Mouse (Mus musculus): ENCODE results near the gene Antxr2. TPM values are rescaled to one million over a fixed set of nuclear protein-coding genes. Genes with fewer than 3 reads are reported as not detected.

Antxr2 gene
- polyA plus RNA-seq, 1 experiment: 2.4 TPM

GRCm38 (mm10) chr5:97885427-97885826, 145.4 kb downstream of the Antxr2 start:
- Histone ChIP-seq H3K4me3 (ENCODE audit: insufficient read depth, low read depth, low read length) (no peak overlapping the region), H3K4me1 (ENCODE audit: control insufficient read depth, insufficient read depth, low read length) (no peaks in the 10 kb centered on the region), H3K27ac (ENCODE audit: insufficient read depth, low read depth, low read length) (no peak overlapping the region), H3K36me3 (ENCODE audit: control insufficient read depth, insufficient read depth, low read length) (no peaks in the 10 kb centered on the region), H3K27me3 (replicated peaks; ENCODE audit: control insufficient read depth, insufficient read depth, low read length) (no peaks in the 10 kb centered on the region)
- 86% methylated on average over 6 of the region's 6 CpGs for WGBS
- no peak for TF ChIP-seq POLR2A (IDR thresholded peaks at IDR 0.05; ENCODE audit: low read depth, low read length)
- no peak for TF ChIP-seq CTCF (conservative IDR thresholded peaks at IDR 0.05; ENCODE audit: insufficient read depth, insufficient read length, low read depth, low read length)
- no peak for DNase-seq

GRCm38 (mm10) chr5:97884110-97884509, 146.7 kb downstream of the Antxr2 start:
- 83% methylated on average over 3 of the region's 3 CpGs for WGBS
- no peak overlapping the region for H3K27ac ChIP-seq (ENCODE audit: insufficient read depth, low read depth, low read length)
- no peaks in the 10 kb centered on the region for H3K27me3 ChIP-seq (replicated peaks; ENCODE audit: control insufficient read depth, insufficient read depth, low read length)
- H3K36me3 ChIP-seq (ENCODE audit: control insufficient read depth, insufficient read depth, low read length): no peaks in the 10 kb centered on the region
- TF ChIP-seq POLR2A (IDR thresholded peaks at IDR 0.05; ENCODE audit: low read depth, low read length): no peak
- no peak for TF ChIP-seq CTCF (conservative IDR thresholded peaks at IDR 0.05; ENCODE audit: insufficient read depth, insufficient read length, low read depth, low read length)
- H3K4me3 ChIP-seq (ENCODE audit: insufficient read depth, low read depth, low read length): no peak overlapping the region
- no peak for DNase-seq
- no peaks in the 10 kb centered on the region for H3K4me1 ChIP-seq (ENCODE audit: control insufficient read depth, insufficient read depth, low read length)

GRCm38 (mm10) chr5:97881421-97881820, 149.4 kb downstream of the Antxr2 start:
- no peak for DNase-seq
- Histone ChIP-seq H3K36me3 (ENCODE audit: control insufficient read depth, insufficient read depth, low read length) (no peaks in the 10 kb centered on the region), H3K27ac (ENCODE audit: insufficient read depth, low read depth, low read length) (no peak overlapping the region), H3K27me3 (replicated peaks; ENCODE audit: control insufficient read depth, insufficient read depth, low read length) (no peaks in the 10 kb centered on the region), H3K4me3 (ENCODE audit: insufficient read depth, low read depth, low read length) (no peak overlapping the region), H3K4me1 (ENCODE audit: control insufficient read depth, insufficient read depth, low read length) (no peaks in the 10 kb centered on the region)
- 79% methylated on average over 2 of the region's 2 CpGs for WGBS
- TF ChIP-seq POLR2A (IDR thresholded peaks at IDR 0.05; ENCODE audit: low read depth, low read length): no peak
- no peak for TF ChIP-seq CTCF (conservative IDR thresholded peaks at IDR 0.05; ENCODE audit: insufficient read depth, insufficient read length, low read depth, low read length)

- no peak for DNase-seq
- H3K4me3 ChIP-seq (ENCODE audit: insufficient read depth, low read depth, low read length): no peak overlapping the region
- H3K27ac ChIP-seq (ENCODE audit: insufficient read depth, low read depth, low read length): no peak overlapping the region
- WGBS: 88% methylated on average over 8 of the region's 8 CpGs
- TF ChIP-seq POLR2A (IDR thresholded peaks at IDR 0.05; ENCODE audit: low read depth, low read length): no peak
- no peak for TF ChIP-seq CTCF (conservative IDR thresholded peaks at IDR 0.05; ENCODE audit: insufficient read depth, insufficient read length, low read depth, low read length)
- no peaks in the 10 kb centered on the region for H3K36me3 ChIP-seq (ENCODE audit: control insufficient read depth, insufficient read depth, low read length)
- H3K27me3 ChIP-seq (replicated peaks; ENCODE audit: control insufficient read depth, insufficient read depth, low read length): no peaks in the 10 kb centered on the region
- no peaks in the 10 kb centered on the region for H3K4me1 ChIP-seq (ENCODE audit: control insufficient read depth, insufficient read depth, low read length)
Measured at GRCm38 (mm10) chr5:97880115-97880514, 150.7 kb downstream of the Antxr2 start.

- WGBS: 69% methylated on average over 3 of the region's 3 CpGs
Measured at GRCm38 (mm10) chr5:97878871-97879270, 152.0 kb downstream of the Antxr2 start.

GRCm38 (mm10) chr5:97878215-97878794, 152.5 kb downstream of the Antxr2 start:
- Histone ChIP-seq H3K36me3 (ENCODE audit: control insufficient read depth, insufficient read depth, low read length) (no peaks in the 10 kb centered on the region), H3K4me1 (ENCODE audit: control insufficient read depth, insufficient read depth, low read length) (no peaks in the 10 kb centered on the region), H3K27me3 (replicated peaks; ENCODE audit: control insufficient read depth, insufficient read depth, low read length) (no peaks in the 10 kb centered on the region), H3K4me3 (ENCODE audit: insufficient read depth, low read depth, low read length) (no peak overlapping the region), H3K27ac (ENCODE audit: insufficient read depth, low read depth, low read length) (no peak overlapping the region)
- no peak for DNase-seq
- TF ChIP-seq POLR2A (IDR thresholded peaks at IDR 0.05; ENCODE audit: low read depth, low read length): no peak
- no peak for TF ChIP-seq CTCF (conservative IDR thresholded peaks at IDR 0.05; ENCODE audit: insufficient read depth, insufficient read length, low read depth, low read length)
- WGBS: 65% methylated on average over 1 of the region's 1 CpGs

More at GRCm38 (mm10) chr5:97878871-97879270, 152.0 kb downstream of the Antxr2 start:
- no peak for TF ChIP-seq POLR2A (IDR thresholded peaks at IDR 0.05; ENCODE audit: low read depth, low read length)
- no peak for TF ChIP-seq CTCF (conservative IDR thresholded peaks at IDR 0.05; ENCODE audit: insufficient read depth, insufficient read length, low read depth, low read length)
- no peaks in the 10 kb centered on the region for H3K36me3 ChIP-seq (ENCODE audit: control insufficient read depth, insufficient read depth, low read length)
- H3K4me3 ChIP-seq (ENCODE audit: insufficient read depth, low read depth, low read length): no peak overlapping the region
- no peak for DNase-seq
- H3K27ac ChIP-seq (ENCODE audit: insufficient read depth, low read depth, low read length): no peak overlapping the region
- H3K4me1 ChIP-seq (ENCODE audit: control insufficient read depth, insufficient read depth, low read length): no peaks in the 10 kb centered on the region
- H3K27me3 ChIP-seq (replicated peaks; ENCODE audit: control insufficient read depth, insufficient read depth, low read length): no peaks in the 10 kb centered on the region

GRCm38 (mm10) chr5:97876895-97877294, 153.9 kb downstream of the Antxr2 start:
- H3K27me3 ChIP-seq (replicated peaks; ENCODE audit: control insufficient read depth, insufficient read depth, low read length): no peaks in the 10 kb centered on the region
- no peaks in the 10 kb centered on the region for H3K36me3 ChIP-seq (ENCODE audit: control insufficient read depth, insufficient read depth, low read length)
- 86% methylated on average over 2 of the region's 2 CpGs for WGBS
- H3K4me3 ChIP-seq (ENCODE audit: insufficient read depth, low read depth, low read length): no peak overlapping the region
- H3K27ac ChIP-seq (ENCODE audit: insufficient read depth, low read depth, low read length): no peak overlapping the region
- no peak for DNase-seq
- no peak for TF ChIP-seq CTCF (conservative IDR thresholded peaks at IDR 0.05; ENCODE audit: insufficient read depth, insufficient read length, low read depth, low read length)
- no peak for TF ChIP-seq POLR2A (IDR thresholded peaks at IDR 0.05; ENCODE audit: low read depth, low read length)
- H3K4me1 ChIP-seq (ENCODE audit: control insufficient read depth, insufficient read depth, low read length): no peaks in the 10 kb centered on the region

Measured in kidney, adult 2 months (tissue).